Mouse (Mus musculus) olfactory bulb, adult 2 months (tissue): Measurements from ENCODE around the gene Eps8. TPM values are rescaled to one million over a fixed set of nuclear protein-coding genes. Genes with fewer than 3 reads are reported as not detected.
"Not testable (repeated sequence)": the region's sequence is repeated elsewhere in the genome, so short reads cannot be mapped to it uniquely, and the experiment has no call there.

Experiments
- H3K27ac ChIP-seq: fragments of 200-500 bp; 2 replicates; pipeline ENCODE4 v1.5.1; 2012; ENCODE audit warnings: low read depth, low read length; ENCODE audit not compliant: insufficient read depth
- H3K4me1 ChIP-seq: fragments of 200-500 bp; 2 replicates; pipeline ENCODE4 v1.6.1; 2012; ENCODE audit warnings: low read length; ENCODE audit not compliant: control insufficient read depth, insufficient read depth
- H3K4me3 ChIP-seq: fragments of 200-500 bp; 2 replicates; pipeline ENCODE4 v1.5.1; 2012; ENCODE audit warnings: mild to moderate bottlenecking, low read depth, low read length, moderate library complexity; ENCODE audit not compliant: insufficient read depth
- CTCF ChIP-seq: fragments of 200-500 bp; IDR thresholded peaks from 2 replicates; pipeline ENCODE4 v1.5.1; 2012; ENCODE audit warnings: low read depth, mild to moderate bottlenecking, low read length, moderate library complexity; ENCODE audit not compliant: insufficient read depth
- POLR2A ChIP-seq: fragments of 200-500 bp; IDR thresholded peaks from 2 replicates; pipeline ENCODE4 v1.6.1; 2012; ENCODE audit warnings: mild to moderate bottlenecking, low read depth, low read length, moderate library complexity; ENCODE audit not compliant: insufficient read depth
- WGBS: fragments of 180-500 bp; shearing (Covaris S2); methylation state at CpG from one replicate; pipeline ENCODE4 v1.1.7; 2018; 5-methylcytosine and 5-hydroxymethylcytosine counted together
- polyA plus RNA-seq: library from polyadenylated mRNA; stranded (reverse); fragments of >200 nt; gene quantifications from 2 replicates; pipeline ENCODE4 v1.2.4, GENCODE M21; 2012; ENCODE audit warnings: low replicate concordance; ENCODE audit not compliant: missing spikeins, insufficient read depth, insufficient read length

Gene Eps8
- polyA plus RNA-seq, 1 experiment: not detected

DNA sequence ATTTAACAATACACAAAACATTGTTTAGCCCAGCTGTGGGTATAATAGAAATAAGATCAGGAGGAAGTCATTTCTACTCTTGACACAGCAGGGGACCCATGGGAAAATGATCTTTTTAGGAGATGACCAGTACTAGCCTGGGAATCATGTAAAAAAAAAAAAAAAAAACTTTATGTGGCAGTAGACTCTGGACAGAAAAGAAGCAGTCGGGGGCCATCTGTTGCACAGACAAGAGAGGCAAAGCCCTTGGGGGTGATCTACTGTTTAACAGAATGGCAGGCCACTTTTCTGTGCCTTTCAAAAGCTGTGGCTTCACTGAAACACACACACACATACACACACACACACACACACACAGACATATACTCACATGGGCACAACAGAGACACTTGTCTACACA lies 159.9 kb downstream of the Eps8 start:
- no peak overlapping the region for H3K4me3 ChIP-seq
- TF ChIP-seq POLR2A: no peak
- H3K4me1 ChIP-seq: peaks cover 5% of the 10 kb centered on the region; the same call in 1 of the 2 replicates
- no peak overlapping the region for H3K27ac ChIP-seq
- 86% methylated on average over 1 of the region's 1 CpGs for WGBS

DNA sequence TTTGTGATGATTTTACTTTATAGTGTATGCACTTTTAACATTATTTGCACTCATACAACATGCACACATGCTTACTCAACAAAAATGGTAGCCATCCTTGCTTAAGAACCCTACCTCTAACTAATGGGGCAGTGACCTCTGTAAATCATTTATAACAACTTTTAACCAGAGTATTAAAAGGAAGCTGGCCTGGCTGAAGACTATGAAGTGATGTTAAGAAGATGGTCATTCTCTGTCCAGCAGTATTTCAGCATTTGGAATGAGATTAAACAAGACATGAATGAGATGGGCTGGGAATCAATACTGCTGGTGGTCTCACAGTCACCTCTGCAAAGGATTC lies 160.6 kb downstream of the Eps8 start:
- peaks cover 5% of the 10 kb centered on the region; the same call in 1 of the 2 replicates for H3K4me1 ChIP-seq
- H3K27ac ChIP-seq: no peak overlapping the region
- TF ChIP-seq CTCF: no peak
- TF ChIP-seq POLR2A: no peak
- no peak overlapping the region for H3K4me3 ChIP-seq

DNA sequence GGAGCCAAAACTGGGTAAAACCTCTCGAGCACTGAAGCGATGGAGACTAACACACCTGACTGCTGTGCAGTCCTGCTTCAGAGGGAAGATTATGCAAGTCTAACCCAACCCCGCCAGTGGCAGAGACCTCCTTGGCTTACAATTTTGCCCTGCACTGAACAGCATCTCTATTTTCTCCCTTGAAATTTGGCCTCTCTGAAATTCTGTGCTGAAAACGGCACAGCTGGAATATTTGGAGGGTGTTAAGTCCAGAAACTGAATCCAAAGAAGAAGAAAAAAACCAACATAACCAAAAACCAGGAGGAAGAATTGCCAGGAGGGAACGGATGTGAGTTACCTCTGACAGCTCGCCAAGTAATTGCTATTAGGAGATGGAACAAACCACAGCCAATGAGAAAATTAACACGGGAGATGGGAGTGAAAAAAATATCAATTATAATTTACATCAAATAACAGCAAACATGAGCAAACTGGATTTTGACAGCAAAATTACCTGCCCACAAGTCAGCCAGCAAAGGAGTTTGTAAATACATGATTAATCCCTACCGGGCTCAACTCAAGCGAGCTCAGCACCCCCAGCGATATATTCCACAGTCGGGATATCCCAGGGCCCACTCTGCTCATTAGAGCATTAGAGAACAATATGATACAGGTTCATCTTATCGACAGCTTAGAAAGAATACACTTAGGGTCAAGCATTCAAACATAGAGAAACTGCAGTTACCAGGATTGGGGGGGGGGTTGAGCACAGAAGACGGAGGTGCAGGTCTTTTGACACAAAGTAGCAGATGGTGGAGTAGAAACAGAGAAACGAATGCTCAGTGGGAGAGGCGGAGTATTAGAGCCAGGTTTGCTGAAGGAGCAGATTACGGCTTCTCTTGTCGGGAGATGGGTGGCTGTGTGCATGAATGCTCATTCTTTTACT lies 161.2 kb downstream of the Eps8 start:
- TF ChIP-seq CTCF: no peak
- Histone ChIP-seq H3K27ac (no peak overlapping the region), H3K4me1 (peaks cover 5% of the 10 kb centered on the region; the same call in 1 of the 2 replicates), H3K4me3 (no peak overlapping the region)
- WGBS: 82% methylated on average over 17 of the region's 17 CpGs

DNA sequence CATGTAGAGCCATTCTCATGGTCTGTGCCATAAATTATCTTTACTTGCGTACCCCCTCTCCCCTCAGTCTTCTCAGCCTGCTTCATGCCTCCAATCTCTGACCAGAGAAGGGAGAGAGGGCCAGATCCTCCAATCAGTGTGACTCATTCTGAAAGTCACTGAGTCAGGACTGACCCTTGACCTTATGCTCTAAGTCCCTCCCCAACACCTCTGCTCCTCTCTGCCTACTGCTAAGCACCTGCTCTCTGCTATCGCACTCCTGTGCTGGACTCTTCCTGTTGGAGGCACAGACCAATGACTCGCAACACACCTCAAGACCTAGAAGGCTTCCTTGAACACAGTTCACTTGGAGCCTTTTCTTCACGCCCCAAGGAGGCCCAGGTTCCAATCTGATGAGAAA lies 162.1 kb downstream of the Eps8 start:
- TF ChIP-seq POLR2A: no peak
- no peak for TF ChIP-seq CTCF
- Histone ChIP-seq H3K4me3 (no peak overlapping the region), H3K4me1 (peaks cover 5% of the 10 kb centered on the region; the same call in 1 of the 2 replicates), H3K27ac (no peak overlapping the region)
- 99% methylated on average over 4 of the region's 4 CpGs for WGBS

DNA sequence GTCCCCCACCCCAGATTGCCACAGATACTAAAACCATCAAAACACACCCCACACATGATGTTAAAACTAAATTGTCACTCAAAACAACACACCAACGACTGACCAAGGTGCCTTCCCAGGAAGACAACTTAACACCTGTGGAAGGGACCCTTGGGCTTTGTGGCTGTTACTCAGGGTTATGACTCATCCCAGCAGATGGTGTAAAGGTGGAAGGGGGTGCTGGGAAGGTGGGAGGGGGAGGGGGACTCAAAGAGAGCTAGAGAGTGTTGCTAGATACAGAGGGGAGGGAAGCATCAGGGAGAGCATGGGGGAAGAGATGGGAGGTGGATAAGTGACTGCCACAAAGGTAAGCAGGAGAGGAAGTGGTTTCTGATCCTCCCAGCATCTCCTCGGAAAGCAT lies 163.0 kb downstream of the Eps8 start:
- H3K4me3 ChIP-seq: no peak overlapping the region
- H3K4me1 ChIP-seq: peaks cover 7% of the 10 kb centered on the region; the same call in 1 of the 2 replicates
- H3K27ac ChIP-seq: no peak overlapping the region
- TF ChIP-seq CTCF (no peak), POLR2A (no peak)
- WGBS: 58% methylated on average over 2 of the region's 2 CpGs

DNA sequence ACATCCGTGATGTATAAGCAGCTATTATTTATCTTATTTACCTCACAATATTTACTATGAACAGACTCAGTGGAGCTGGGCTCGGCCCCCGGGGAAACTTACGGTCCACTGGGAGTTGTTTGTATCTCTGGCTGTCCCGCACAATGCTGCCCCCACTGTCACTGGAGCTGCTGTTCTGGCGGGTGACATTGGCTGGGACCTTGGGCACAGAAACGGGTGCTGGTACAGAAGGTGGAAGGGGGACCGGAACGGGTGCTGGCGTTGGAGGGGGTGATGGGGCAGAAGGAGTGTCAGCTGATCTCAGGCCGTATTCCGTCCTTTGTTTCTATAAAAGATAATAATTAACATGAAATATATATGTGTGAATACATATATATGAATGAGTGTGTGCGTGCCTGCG lies 164.6 kb downstream of the Eps8 start:
- 93% methylated on average over 14 of the region's 14 CpGs for WGBS
- Histone ChIP-seq H3K27ac (no peak overlapping the region), H3K4me3 (no peak overlapping the region), H3K4me1 (peaks cover 7% of the 10 kb centered on the region; the same call in 1 of the 2 replicates)
- TF ChIP-seq POLR2A: no peak
- no peak for TF ChIP-seq CTCF

DNA sequence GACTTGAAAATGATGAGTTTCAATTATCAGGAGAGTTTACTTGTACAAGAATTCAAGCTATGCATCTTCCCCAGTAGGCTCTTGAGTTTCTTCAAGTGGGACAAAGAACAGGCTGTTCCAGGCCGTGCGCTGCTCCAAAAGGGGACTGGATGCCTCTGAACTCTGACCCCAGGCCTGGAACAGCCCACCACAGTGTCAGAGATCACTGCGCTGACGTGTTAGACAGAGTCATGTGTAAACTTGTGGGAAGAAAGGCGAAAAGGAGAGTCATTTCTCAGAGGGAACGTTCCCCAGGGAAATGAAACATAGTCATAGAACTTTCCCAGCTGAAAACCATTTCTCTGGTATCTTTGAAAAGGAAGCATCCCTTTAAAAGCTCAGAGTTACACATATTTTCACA lies 167.2 kb downstream of the Eps8 start:
- TF ChIP-seq POLR2A: no peak
- TF ChIP-seq CTCF: no peak
- Histone ChIP-seq H3K4me3 (no peak overlapping the region), H3K27ac (no peak overlapping the region), H3K4me1 (peaks cover 4% of the 10 kb centered on the region; the same call in 1 of the 2 replicates)
- 88% methylated on average over 6 of the region's 6 CpGs for WGBS

DNA sequence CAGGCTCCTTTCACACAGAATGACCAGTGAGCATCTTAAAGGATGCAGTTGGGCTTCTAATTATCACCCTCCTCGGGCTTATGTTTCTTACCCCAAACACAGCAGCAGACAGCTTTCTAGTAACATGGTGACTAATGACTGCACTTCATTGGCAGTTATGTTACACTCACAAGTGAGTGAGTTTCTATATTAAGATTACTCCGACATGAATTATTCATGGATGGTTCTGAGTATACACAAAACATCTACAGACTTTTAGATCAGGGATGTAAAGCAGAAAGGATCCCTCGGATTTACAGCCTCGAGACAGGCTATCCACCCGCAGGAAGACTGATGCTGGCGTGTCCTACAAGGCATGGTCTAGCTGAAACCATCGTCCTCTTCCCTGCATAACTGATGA lies 171.8 kb downstream of the Eps8 start:
- Histone ChIP-seq H3K4me1 (0 out of 2 replicates have a peak, but pooled peaks cover 2% of the 10 kb centered on the region), H3K4me3 (no peak overlapping the region), H3K27ac (no peak overlapping the region)
- TF ChIP-seq CTCF: no peak
- TF ChIP-seq POLR2A: no peak
- WGBS: 64% methylated on average over 7 of the region's 7 CpGs

DNA sequence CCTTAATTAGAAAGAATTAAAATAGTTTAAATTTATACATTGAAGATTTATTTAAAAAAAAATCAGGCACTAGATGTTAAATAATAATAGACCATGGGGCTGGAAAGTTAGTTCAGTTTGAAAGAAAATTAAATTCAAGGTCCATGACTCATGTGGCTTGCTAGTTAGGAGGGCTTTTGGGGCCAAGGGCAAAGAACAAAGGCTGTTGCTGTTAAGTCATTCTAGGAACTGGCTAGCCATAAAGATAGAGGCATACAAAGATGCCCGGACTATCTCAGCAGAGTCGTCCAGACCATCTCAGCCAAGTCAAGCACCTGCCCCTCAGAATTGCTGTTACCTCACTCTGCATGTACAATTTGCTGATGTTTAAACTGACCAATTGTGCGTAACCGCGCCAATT lies 179.0 kb downstream of the Eps8 start:
- H3K27ac ChIP-seq, H3K4me3 ChIP-seq, H3K4me1 ChIP-seq: not testable (repeated sequence)
- WGBS: 92% methylated on average over 5 of the region's 5 CpGs
